Mouse (Mus musculus) left cerebral cortex, postnatal 36 days (tissue): ENCODE data around the gene Gm49387. TPM values are rescaled to one million over a fixed set of nuclear protein-coding genes. Genes with fewer than 3 reads are reported as not detected.

ENCODE experiments used
- DNase-seq, 2 experiments: peaks; one replicate each; pipeline ENCODE4 v3.0.0; 2021 to 2022; ENCODE audit warnings: low spot score in 2 of 2, mixed read lengths in 1 of 2
- intact Hi-C: fragments of 180-260 bp; cut with DNase I; formaldehyde crosslinking; loops from one replicate; pipeline ENCODE4 v1.15.1; 2025
- total RNA-seq, 2 experiments: library from RNA; stranded (reverse); gene quantifications; 2 replicates each; pipeline ENCODE4 v1.2.3; 2021

Gm49387 gene
- total RNA-seq, 2 experiments from 2014 or later, result 0.44 TPM; not detected in 1

DNA sequence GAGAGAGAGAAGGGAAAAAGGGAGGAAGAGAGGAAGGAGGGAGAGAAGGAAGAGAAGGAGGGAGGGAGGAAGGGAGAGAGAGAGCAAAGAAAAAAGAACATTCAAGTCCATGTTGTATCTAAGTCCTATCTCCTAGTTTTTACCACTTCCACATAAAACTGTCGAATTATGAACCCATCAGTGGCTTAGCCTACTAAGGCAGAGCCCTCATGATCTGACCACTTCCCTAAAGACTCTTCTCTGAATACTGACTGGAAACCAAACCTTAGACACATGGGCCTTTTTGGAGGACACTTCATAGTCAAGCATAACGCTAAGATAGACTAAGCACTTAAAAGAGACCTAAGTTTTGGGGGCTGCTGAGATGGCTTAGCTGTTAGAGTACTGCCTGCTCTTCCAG lies 47.6 kb downstream of the Gm49387 start:
- intact Hi-C loops, result no loop called here
- DNase-seq, result no peak

DNA sequence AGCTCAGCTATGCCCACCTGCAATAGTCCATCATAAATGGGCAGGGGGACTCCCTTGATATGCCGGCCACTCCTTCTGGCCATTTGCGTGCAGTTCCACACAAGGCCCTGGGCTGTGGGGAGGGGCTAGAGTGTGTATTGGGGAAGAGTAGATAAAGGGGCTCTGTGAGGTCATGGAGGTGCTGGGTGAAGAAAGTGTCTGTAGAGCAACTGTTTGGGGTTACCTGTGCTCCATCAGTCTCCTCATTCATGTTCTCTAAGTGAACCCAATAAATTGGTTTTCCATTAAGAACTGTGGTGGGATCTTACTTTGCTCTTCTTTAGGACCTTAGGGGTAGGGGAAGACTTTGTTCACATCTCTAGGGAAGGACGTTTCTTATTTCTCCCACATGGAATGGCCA lies 49.4 kb downstream of the Gm49387 start, which contains the start of gene Colq:
TSS of gene Colq (minus strand) at position 101 of the 400 bp plus-strand sequence.
- DNase-seq, result no peak

DNA sequence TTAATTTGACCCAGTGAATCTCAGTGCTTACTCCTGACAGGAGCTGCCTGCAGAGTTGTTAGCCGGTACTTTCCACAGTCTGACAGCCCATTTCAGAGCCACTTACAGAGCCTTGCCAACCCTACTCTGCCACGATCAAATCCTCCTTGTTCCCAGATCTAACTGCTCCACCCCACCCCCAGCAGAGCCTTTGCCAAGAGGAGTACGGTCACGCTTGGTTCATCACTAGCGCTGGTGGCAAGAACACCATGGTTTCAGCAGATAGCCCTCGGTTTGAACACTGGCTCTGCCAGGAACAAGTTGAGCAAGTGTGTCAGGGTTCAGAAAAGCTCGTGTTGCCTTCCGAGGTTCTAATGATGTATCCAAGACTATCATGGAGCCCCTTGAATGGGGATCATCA lies 54.2 kb downstream of the Gm49387 start:
- no peak for DNase-seq
- intact Hi-C loops, result no loop called here

More for the DNA sequence above, 49.4 kb downstream of the Gm49387 start, which contains the start of gene Colq:
- intact Hi-C loops, result no loop called here

DNA sequence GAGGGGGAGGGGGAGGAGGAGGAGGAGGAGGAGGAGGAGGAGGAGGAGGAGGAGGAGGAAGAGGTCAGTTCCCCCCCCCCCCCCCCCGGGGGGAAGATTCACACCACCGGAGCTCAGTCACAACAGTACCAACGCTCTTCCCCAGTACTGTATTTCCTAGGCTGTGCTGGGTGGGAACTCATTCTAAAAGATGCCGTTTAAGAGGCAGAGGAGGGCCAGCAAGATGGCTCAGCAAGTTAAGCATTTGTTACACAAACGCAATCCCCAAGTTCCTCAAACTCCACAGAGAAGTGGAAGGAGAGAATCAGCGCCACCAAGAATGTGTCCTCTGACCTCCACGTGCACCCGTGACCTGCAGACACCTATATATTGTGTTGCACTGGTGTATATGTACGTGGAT lies 57.6 kb downstream of the Gm49387 start:
- intact Hi-C loops, result no loop called here

DNA sequence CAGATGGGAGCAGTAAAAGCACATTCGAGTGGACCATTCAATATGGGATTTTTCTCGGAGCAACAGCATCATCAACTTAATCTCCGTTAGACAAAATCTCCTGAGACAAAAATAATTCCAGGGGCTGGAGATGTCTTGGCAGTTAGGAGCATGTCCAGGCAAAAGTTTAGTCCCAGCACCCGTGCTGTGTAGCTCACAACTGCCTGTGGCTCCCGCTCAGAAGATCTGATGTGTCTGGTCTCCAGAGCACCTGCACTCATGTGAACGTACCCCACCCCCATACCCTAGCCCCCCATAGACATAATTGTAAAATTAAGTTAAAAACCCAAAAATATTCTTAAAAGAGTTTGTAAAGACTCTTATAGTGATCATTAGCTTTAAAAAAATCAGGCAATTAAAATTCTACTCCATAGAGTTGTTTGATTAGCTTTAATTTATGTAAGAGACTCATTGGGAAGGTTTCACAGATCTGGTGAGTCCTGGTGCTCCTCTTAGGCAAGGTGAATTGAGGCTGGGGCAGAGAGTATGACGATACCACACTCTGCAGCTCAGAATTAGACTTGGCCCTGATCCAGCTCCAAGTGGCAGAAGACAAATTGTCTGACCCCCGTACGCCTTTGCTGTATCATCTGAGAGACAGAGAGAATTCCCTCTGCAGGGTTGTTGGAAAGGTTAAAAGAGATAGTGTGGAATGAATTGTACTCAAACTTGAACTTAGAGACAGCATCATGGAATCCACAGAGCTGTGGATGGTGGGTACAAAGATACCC lies 62.5 kb downstream of the Gm49387 start:
- no peak for DNase-seq
- intact Hi-C loops, result no loop called here

More for the DNA sequence above, 57.6 kb downstream of the Gm49387 start:
- DNase-seq, result no peak

DNA sequence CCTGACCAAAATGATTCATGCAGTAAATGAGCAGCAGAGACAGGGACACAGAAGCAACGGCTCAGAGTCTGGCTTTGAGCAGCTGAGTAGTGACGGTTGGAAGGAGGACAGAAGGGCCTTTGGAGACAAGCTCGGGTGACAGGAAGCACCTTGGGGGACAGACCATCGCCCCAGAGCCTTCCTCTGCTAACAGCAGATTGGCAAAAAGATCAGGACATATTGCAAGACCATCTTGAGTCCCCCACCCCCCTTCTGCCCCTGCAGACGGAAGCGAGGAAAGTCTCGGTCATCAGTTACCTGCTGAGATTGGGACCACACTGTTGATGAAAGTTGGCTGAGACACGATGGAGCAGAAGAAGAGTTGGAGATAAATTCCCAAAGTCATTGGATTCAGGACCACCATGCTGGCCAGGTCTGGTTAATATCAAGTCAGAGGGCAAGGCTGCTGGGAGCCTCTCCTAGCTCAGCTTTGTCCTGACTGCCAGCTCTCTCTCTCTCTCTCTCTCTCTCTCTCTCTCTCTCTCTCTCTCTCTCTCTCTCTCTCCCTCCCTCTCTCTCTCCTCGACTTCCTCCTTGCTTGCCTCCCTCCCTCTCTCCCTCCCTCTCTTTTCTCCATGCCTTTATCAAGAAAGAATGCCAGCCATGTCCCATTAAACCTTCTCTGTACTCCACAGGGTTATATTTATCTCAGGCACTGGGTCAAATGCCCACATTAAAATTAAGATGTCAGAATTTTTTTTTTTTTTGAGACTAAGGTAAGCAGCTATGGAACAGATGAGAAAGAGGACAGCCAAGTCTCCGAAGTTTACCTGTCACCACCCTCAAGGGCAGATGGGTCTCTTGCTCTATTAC lies 63.6 kb downstream of the Gm49387 start:
- DNase-seq, result no peak

DNA sequence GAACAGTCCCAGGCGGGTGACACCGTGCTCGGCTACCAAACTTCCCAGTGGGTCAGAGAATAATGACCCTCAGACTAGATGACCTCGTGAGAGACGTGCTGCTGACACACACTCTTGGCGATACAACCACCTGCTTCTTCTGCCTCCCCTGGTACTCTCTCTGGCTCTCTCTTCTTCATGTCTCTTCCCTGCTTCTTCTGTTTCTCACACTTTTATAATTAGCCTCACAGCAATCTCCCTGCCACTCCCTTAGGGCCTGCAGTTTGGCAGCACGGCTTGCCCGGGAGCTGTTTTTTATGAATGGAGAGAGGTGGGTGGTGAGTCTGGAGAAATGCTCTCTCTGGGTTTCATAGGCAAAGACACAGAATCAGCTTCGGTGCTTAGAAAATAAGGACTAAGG lies 64.8 kb downstream of the Gm49387 start:
- intact Hi-C loops, result no loop called here
- DNase-seq, result peak; percentile 47 to 50

More for the DNA sequence above, 63.6 kb downstream of the Gm49387 start:
- intact Hi-C loops, result no loop called here

DNA sequence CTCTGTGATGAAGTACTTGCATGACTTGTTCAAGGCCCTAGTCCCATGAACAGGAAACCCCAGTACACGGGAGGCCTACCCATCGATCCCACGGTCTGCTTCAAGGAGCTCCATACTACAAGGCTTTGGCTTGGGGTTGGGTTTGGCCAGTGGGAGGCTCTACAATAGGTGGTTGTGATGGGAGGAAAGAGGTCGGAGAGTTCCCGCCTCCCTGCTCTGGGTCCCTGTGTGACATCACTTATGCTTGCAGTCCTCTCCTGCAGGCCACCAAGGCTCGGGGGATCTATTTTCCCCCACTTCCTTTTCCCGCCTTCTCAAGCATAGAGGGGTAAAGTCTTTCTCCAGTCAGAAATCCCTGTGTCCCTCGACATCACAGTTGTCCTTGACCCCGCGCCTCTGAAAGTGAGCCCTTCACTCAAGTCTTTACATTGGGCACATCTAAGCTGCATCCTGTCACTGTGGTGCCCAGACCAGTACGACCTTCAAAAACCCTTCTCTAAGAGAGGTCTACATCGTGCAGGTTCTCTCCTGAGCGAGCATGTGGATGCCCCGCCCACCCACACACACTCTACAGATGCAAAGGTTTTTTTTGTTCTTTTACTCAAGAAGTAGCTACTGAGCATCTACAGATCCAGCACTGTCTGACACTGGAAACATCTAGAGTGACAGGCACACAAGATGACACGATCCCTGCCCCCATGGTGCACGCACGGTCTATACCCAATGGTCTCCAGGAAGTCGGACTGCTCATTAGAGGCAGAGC lies 65.6 kb downstream of the Gm49387 start:
- DNase-seq, result no peak
- intact Hi-C loops, result no loop called here

DNA sequence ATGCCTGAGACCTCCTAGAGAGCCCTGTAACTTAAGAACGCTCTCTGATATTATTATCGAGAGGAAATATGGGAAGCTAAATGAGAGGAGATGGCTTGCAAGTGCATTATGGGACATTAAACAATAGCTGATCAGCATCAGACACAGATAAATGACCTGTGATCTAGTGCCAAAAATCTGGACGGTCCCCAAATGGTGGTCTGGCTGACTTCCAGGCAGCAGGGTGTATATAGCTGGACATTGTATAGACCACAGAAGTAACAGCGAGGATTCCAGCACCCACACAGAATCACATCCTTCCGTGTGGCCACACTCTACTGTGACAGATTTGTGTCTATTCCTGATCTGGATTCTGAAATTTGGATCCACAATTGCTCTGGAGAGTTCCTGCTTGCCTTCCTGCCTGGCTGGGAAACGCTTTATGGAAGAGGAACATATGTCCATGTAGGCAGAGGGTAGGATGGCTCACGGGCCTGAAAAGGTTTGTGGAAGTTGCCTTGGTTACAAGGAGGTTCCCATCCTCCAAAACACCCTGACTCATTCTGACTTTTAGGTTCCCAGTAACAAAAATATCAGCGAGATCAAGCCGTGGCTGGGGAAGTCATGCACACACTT lies 68.0 kb downstream of the Gm49387 start:
- intact Hi-C loops, result no loop called here
- peak; percentile 58 to 73 for DNase-seq

DNA sequence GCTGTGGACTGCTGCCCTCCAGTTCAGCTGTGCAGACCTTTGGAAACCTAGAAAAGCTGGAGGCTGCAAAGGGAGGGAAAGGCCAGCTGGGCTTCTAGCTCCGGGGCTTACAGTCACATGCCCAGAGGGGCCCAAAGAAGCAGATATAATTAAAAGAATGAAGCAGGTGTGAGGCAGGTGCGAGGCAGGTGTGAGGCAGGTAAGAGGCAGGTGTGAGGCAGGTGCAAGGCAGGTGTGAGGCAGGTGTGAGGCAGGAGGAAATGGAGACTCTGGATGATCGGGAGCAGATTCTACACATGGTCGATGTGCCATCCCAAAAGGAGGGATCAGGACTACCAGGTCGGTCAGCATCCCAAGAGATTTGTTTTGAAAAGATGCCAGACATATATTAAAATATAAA lies 69.3 kb downstream of the Gm49387 start:
- no peak for DNase-seq

DNA sequence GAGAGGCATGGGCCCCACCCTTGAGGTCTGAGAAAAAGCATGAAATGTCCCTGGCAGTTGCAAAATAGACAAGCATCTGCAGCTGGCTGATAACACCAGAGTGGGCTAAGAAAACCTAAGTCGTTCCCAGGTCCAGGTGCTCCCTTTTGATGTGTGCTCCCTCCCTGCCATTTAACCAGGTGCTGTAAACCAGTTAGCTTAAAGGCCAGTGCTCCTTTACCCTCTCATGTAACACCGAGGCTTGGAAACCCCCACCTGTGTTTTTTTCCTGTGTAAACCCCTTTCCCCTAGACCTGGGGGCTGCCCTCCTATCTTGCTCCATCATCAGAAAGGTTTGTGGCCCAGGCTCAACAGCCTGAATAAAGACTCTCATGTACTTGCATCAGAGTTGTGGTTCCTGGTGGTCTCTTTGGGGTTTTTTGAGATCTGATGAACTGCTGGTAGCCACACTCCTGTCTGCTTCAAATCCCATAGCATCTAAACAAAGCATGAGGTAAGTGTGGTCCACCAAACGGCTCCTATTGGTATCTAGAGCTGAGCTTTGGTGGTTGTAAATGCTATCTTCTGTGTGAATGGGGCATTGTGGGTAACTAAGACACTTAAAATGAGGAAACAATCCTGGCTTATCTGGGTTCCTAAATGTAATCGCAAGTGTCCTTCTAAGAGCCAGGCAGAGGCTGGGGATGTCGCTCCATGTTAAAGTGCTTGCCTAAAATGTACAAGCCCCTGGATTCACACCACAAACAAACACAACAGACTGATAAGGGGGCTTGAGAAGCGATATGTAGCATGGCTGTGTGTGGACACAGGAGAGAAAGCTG lies 70.3 kb downstream of the Gm49387 start:
- DNase-seq, result no peak
- intact Hi-C loops, result no loop called here

More for the DNA sequence above, 69.3 kb downstream of the Gm49387 start:
- intact Hi-C loops, result no loop called here

DNA sequence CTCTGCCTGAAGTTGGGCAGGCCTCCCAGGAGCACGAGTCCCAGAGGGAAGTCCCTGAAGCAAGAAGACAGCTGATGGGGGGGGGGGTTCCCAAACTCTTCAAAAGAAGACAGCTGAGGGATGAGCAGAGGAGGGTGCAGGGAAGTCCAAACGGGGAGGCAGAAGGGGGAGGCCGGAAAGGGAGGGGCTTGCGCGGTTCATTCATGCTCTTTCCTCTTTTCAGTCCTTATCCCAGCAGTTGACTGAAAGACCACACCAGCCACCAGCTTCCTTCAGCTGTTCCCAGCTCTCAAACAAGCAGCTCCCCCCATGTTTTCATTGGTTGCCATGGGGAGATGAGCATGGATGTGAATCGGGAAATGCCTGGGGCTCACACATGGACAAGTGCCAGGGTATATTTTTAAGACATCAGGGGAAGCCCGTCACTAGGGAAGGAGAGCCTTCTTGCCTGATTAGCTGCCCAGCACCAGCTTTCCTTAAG lies 71.5 kb downstream of the Gm49387 start:
- intact Hi-C loops, result no loop called here

DNA sequence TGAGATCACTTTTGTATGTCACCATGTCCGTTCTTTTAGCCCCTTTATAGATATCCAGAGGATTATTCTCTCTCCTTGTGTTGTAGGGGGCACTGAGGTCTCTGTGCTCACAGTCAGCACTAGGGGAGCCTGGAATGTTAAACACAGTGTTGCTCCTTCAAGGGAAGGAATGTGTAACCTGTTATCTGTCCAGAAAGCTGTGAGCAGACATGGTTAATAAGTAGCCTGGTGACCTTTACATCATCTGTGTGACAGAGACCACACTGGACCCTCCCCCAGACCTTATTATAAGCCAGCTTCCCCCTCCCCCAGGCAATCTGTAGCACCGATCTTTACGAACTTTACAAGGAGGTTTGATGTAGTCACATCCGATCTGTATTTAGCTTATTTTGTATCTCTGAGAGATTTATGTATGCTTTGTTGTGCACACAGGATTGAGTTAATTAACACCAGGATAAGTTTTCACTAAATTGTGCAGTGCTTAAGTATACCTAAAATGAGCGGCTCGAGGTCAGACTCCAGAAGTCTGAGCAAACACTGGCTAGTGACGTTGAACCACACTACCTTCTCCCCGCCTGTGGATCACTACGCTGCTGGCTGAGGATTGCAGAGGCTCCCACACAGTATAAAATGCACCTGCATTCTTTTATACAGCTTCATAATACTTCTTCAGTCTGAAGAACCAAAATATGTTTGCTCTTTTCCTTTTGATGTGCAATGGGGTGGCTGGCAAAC lies 75.0 kb downstream of the Gm49387 start:
- no peak for DNase-seq

More for the DNA sequence above, 71.5 kb downstream of the Gm49387 start:
- DNase-seq, result no peak

DNA sequence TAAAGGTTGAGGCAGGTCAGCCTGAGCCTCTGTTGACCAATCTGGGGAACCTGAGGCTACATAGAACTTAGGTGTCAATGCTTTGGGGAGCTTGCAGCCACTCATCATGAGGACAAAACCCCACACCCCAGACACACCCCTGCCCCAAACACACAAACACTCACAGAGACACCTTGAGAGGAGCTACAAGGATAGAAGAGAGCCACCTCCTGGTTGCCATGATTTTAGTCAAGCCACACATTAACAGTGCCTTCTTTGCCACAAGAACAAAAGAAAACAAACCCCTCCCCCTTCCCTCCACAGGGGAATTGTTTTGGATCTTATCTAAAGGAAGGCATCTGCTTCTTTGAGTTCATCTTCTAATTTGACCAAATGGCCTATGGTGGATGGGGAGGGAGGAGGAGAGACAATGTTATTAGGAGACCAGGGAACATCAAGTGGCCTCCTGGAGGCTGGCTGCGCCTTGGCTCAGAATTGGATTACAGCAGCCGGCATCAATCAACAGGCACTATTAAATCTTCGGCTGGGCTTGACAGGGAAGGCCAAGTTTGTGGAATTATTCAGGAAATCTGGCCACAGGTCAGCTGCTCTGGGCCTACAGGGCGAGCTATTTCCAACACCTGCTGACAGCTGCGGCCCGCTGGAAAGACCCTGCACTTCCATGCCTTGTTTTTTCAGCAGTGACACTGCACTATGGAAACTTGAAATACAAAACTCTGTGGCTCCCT lies 76.1 kb downstream of the Gm49387 start:
- no peak for DNase-seq
- intact Hi-C loops, result loop anchor here (5.0 kb wide), 1 partner anchor 42 kb away; no protein-coding TSS in a partner anchor

More for the DNA sequence above, 75.0 kb downstream of the Gm49387 start:
- intact Hi-C loops, result no loop called here

DNA sequence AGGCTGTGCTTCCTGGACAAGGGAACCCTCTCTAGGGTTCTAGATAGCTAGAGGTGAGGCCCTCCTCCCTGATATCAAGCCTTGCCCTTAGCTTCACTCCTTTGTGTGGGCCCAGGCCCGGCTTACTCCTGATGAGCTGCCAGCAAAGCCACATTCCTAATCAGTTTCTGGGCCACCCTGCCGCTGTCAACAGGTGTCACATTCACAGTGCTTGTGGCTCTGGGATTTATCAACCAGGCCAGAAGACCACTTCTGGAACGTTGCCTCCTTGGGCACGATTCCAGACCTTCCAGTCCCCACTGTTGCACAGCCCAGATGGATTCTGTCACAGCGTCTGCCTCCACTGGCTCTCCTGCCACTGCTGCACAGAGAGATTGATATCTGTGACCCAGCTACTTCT lies 79.8 kb downstream of the Gm49387 start:
- DNase-seq, result no peak

DNA sequence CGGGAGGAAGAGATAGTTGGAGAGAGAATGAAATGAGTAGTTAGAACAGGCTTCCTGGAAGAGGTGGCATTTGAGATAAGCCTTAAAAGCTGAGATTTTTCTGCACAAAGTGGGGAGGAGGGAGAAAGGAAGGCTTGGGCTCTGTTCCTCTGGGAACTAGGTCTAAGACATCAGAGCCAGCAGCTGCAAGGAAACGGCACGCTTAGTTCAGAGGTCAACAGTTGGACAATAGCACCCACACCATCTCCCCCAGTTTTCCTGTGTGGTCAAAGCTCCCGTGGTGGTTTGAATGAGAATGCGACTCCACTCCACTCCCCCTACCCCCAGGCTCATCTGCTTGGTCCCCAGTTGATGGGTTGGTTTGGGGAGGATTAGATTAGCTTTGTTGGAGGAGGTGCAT lies 81.5 kb downstream of the Gm49387 start:
- no peak for DNase-seq
- intact Hi-C loops, result no loop called here

More for the DNA sequence above, 79.8 kb downstream of the Gm49387 start:
- intact Hi-C loops, result loop anchor here (5.0 kb wide), 1 partner anchor 39 kb away; no protein-coding TSS in a partner anchor

DNA sequence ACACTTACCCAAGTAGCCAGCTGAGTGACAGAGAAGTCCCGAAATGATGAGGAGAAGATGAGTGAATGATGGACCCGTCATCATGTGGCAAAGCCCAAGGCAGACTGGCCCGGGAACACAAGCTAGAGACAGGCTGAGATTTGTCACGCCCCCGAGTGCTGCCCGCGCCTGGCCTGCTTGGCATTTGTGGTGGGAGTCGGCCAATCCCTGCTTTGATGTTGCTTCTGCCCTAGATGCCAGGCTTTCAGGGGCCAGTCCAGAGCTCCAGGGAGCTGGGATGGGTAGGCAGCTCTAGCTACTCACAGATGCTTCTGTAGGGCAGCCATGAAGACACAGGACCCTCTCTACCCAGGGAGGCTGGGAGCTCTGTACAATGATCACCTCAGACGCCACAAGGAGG lies 82.9 kb downstream of the Gm49387 start:
- no peak for DNase-seq
- intact Hi-C loops, result no loop called here
